Mouse (Mus musculus) lung, postnatal 0 days (tissue): Measurements from ENCODE around the gene G6pc3. TPM values are rescaled to one million over a fixed set of nuclear protein-coding genes. Genes with fewer than 3 reads are reported as not detected.
A peak's percentile ranks its signal among the peaks of the same experiment; 100 is the strongest.

Source experiments
- ATAC-seq: fragments of 200-750 bp; cut with Nextera tagmentation; 2 replicates; pipeline ENCODE4 v1.8.0; 2017; ENCODE audit warnings: moderate library complexity
- DNase-seq: peaks from one replicate; pipeline ENCODE4 v3.0.0-alpha.2; 2016; ENCODE audit warnings: low spot score
- H3K27ac ChIP-seq: fragments of 300-500 bp; sonication (generic); 2 replicates; pipeline ENCODE4 v1.5.1; 2014; ENCODE audit warnings: antibody characterized with exemption, mild to moderate bottlenecking, low read length, mixed read lengths
- H3K27me3 ChIP-seq: fragments of 300-500 bp; sonication (generic); replicated peaks from 2 replicates; pipeline ENCODE4 v1.6.1; 2014; ENCODE audit warnings: low read length, mixed read lengths; ENCODE audit not compliant: insufficient read depth
- H3K36me3 ChIP-seq: fragments of 300-500 bp; sonication (generic); 2 replicates; pipeline ENCODE4 v1.6.1; 2014; ENCODE audit warnings: low read length, mixed read lengths; ENCODE audit not compliant: insufficient read depth
- H3K4me1 ChIP-seq: fragments of 300-500 bp; sonication (generic); 2 replicates; pipeline ENCODE4 v1.6.1; 2014; ENCODE audit warnings: antibody characterized with exemption, low read depth, low read length, mixed read lengths; ENCODE audit not compliant: insufficient read depth
- H3K4me2 ChIP-seq: fragments of 300-500 bp; sonication (generic); replicated peaks from 2 replicates; pipeline ENCODE4 v1.6.1; 2014; ENCODE audit warnings: low read depth, mild to moderate bottlenecking, low read length, moderate library complexity, mixed read lengths
- H3K4me3 ChIP-seq: fragments of 300-500 bp; sonication (generic); 2 replicates; pipeline ENCODE4 v1.5.1; 2014; ENCODE audit warnings: low read depth, low read length
- H3K9ac ChIP-seq: fragments of 300-500 bp; sonication (generic); replicated peaks from 2 replicates; pipeline ENCODE4 v1.6.1; 2014; ENCODE audit warnings: low read depth, mild to moderate bottlenecking
- H3K9me3 ChIP-seq: fragments of 300-500 bp; sonication (generic); 2 replicates; pipeline ENCODE4 v1.6.1; 2016; ENCODE audit warnings: low read length, mixed read lengths
- CTCF ChIP-seq: IDR thresholded peaks from 2 replicates; pipeline ENCODE4 v1.5.1; 2016; ENCODE audit warnings: antibody characterized with exemption, mild to moderate bottlenecking
- EP300 ChIP-seq: IDR thresholded peaks from 2 replicates; pipeline ENCODE4 v1.6.1; 2016; ENCODE audit warnings: antibody characterized with exemption, mild to moderate bottlenecking, control low read depth
- WGBS: fragments of 180-500 bp; shearing (Covaris S2); extraction: QIAGEN DNeasy Blood & Tissue Kit; methylation state at CpG from one replicate; pipeline ENCODE4 v1.1.7; 2014; 5-methylcytosine and 5-hydroxymethylcytosine counted together
- polyA plus RNA-seq: library from polyadenylated mRNA; unstranded; fragments of >200 nt; fragmentation: Nextera tagmentation; extraction: Ambion mirVana; gene quantifications from 2 replicates; pipeline ENCODE4 v1.2.1, GENCODE M21; 2015

G6pc3 gene
- polyA plus RNA-seq, 1 experiment from 2014 or later: 16.7 TPM

GRCm38 (mm10) chr11:102219247-102219993 lies 30.0 kb downstream of the G6pc3 start:
- H3K4me2 ChIP-seq: peak overlapping the region; percentile 74

DNA sequence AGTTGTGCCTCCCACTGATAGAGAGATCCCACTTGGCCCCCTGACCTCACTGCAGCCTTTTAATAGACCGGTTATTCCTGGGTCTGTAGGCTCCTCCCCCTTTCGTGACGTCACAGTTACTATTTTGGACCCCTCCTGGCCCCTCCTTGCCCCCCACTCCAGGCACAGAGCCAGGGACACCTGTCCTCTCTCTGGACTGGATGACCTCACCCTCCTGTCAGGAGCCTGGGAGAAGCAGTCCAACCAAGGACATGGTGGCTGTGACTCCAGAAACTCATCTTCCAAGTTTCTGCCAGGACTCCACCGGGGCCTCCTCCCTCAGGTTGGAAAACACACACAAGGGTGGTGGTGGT lies 30.6 kb downstream of the G6pc3 start:
- DNase-seq (peak; percentile 30), ATAC-seq (no peak)
- 37% methylated on average over 4 of the region's 4 CpGs for WGBS
- H3K27me3 ChIP-seq: no peaks in the 10 kb centered on the region
- H3K4me2 ChIP-seq: no peak overlapping the region
- H3K4me3 ChIP-seq: no peak overlapping the region
- no peak for TF ChIP-seq EP300
- TF ChIP-seq CTCF: no peak
- peaks cover 67% of the 10 kb centered on the region for H3K4me1 ChIP-seq
- H3K36me3 ChIP-seq: peaks cover 6% of the 10 kb centered on the region; the same call in 1 of the 2 replicates
- no peak overlapping the region for H3K9ac ChIP-seq
- H3K27ac ChIP-seq: peak overlapping the region; percentile 88; the same call in 1 of the 2 replicates
- H3K9me3 ChIP-seq: no peaks in the 10 kb centered on the region

More at GRCm38 (mm10) chr11:102219247-102219993, 30.0 kb downstream of the G6pc3 start:
- H3K9ac ChIP-seq: no peak overlapping the region
- H3K27me3 ChIP-seq: no peaks in the 10 kb centered on the region
- H3K36me3 ChIP-seq: peaks cover 6% of the 10 kb centered on the region; the same call in 1 of the 2 replicates
- TF ChIP-seq CTCF: no peak
- no peak for TF ChIP-seq EP300
- WGBS: 48% methylated on average over 12 of the region's 14 CpGs
- H3K4me1 ChIP-seq: peaks cover 67% of the 10 kb centered on the region
- ATAC-seq: no peak
- peak overlapping the region; percentile 44; the same call in 1 of the 2 replicates for H3K4me3 ChIP-seq
- peak overlapping the region; percentile 88 for H3K27ac ChIP-seq
- no peaks in the 10 kb centered on the region for H3K9me3 ChIP-seq
- no peak for DNase-seq

DNA sequence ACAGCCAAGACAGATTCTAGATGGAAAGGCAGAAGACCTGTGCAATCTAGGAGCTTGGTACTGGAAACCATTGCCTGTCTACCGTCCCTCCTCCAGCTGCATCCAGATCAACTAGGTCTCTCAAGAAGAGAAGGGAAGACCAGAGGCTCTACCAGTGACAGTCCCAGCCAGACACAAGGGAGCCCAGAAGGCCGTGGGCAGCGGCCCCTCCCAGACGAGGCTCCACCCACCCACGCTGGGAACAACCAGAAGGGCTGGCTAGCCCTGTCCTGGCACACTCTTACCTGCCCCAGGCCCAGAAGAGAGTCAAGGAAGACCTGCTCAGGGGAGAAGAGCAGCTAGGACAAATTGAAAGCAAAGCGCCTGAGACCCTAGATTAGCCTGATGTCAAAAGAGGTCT lies 31.0 kb downstream of the G6pc3 start:
- ATAC-seq: no peak
- no peak overlapping the region for H3K4me2 ChIP-seq
- 59% methylated on average over 6 of the region's 6 CpGs for WGBS
- DNase-seq: no peak
- no peaks in the 10 kb centered on the region for H3K9me3 ChIP-seq
- H3K27ac ChIP-seq: no peak overlapping the region
- no peak overlapping the region for H3K4me3 ChIP-seq
- no peak for TF ChIP-seq EP300
- no peak for TF ChIP-seq CTCF
- no peaks in the 10 kb centered on the region for H3K27me3 ChIP-seq
- H3K36me3 ChIP-seq: peaks cover 6% of the 10 kb centered on the region; the same call in 1 of the 2 replicates
- H3K4me1 ChIP-seq: peaks cover 66% of the 10 kb centered on the region
- H3K9ac ChIP-seq: no peak overlapping the region

DNA sequence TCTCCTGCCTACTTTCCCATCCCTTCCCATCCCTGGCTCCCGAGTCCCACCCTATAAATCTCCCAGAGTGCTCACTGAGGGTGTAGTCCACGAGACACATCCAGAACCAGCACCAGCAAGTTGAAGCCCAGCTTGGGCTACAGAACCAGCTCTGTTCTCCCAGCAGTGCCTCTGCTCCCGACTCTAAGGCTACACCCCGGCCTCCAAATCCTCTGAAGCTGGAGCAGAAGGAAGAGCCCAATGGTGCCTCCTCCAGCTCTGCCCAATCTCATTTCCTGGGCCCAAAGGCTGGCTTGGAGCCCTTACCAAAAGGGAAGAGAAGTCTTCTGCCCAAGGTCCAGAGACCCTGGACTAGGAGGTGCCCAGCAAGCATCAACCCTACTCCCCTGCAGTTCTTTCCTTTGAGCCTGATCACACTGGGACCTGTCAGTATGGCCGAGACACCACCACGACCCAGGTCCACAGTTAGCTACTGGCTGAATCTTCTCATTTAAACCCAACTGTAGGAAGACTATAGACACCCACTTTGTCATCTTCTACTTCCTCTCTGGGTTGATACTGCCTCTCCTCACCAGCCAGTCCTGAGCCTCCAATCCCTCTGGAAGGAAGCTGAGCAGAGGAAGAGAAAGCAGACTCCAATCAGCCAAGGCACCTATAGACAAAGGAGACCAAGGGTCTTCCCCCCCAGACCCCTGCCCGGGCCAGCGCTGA lies 32.0 kb downstream of the G6pc3 start:
- Histone ChIP-seq H3K4me1 (peaks cover 66% of the 10 kb centered on the region), H3K36me3 (peaks cover 6% of the 10 kb centered on the region; the same call in 1 of the 2 replicates), H3K9me3 (no peaks in the 10 kb centered on the region), H3K9ac (no peak overlapping the region), H3K4me3 (no peak overlapping the region), H3K27ac (no peak overlapping the region), H3K27me3 (no peaks in the 10 kb centered on the region), H3K4me2 (no peak overlapping the region)
- DNase-seq (no peak), ATAC-seq (no peak)
- WGBS: 83% methylated on average over 8 of the region's 8 CpGs
- TF ChIP-seq CTCF (no peak), EP300 (no peak)

- Histone ChIP-seq H3K27me3 (no peaks in the 10 kb centered on the region), H3K36me3 (peaks cover 6% of the 10 kb centered on the region; the same call in 1 of the 2 replicates), H3K9me3 (no peaks in the 10 kb centered on the region), H3K4me1 (peaks cover 67% of the 10 kb centered on the region), H3K4me3 (no peak overlapping the region), H3K4me2 (no peak overlapping the region), H3K9ac (no peak overlapping the region), H3K27ac (no peak overlapping the region)
- TF ChIP-seq EP300: no peak
- no peak for TF ChIP-seq CTCF
- peak; percentile 4 for DNase-seq
- no peak for ATAC-seq
- WGBS: 54% methylated on average over 8 of the region's 8 CpGs
Observed at GRCm38 (mm10) chr11:102221954-102222351, 32.5 kb downstream of the G6pc3 start.

- ATAC-seq (no peak), DNase-seq (peak; percentile 58)
- H3K9me3 ChIP-seq: no peaks in the 10 kb centered on the region
- peaks cover 6% of the 10 kb centered on the region; the same call in 1 of the 2 replicates for H3K36me3 ChIP-seq
- H3K27ac ChIP-seq: no peak overlapping the region
- H3K4me1 ChIP-seq: peaks cover 62% of the 10 kb centered on the region
- 36% methylated on average over 6 of the region's 6 CpGs for WGBS
- TF ChIP-seq CTCF (peak; percentile 76), EP300 (no peak)
- no peak overlapping the region for H3K4me3 ChIP-seq
- no peak overlapping the region for H3K4me2 ChIP-seq
- H3K9ac ChIP-seq: no peak overlapping the region
- no peaks in the 10 kb centered on the region for H3K27me3 ChIP-seq
Observed at GRCm38 (mm10) chr11:102223166-102223565, 33.7 kb downstream of the G6pc3 start.
